Mouse (Mus musculus) thymus, adult 2 months (tissue): ENCODE results near the gene Tctex1d4.

Experiments used
- CTCF ChIP-seq: fragments of 200-500 bp; IDR thresholded peaks from 2 replicates; pipeline ENCODE4 v1.5.1; 2012; ENCODE audit warnings: mild to moderate bottlenecking, control low read depth, low read length, moderate library complexity, borderline replicate concordance; ENCODE audit not compliant: control insufficient read depth, poor library complexity, insufficient read depth; ENCODE audit errors: extremely low read depth
- POLR2A ChIP-seq: fragments of 200-500 bp; IDR thresholded peaks from 2 replicates; pipeline ENCODE4 v1.6.1; 2012; ENCODE audit warnings: mild to moderate bottlenecking, low read length, control low read depth, moderate library complexity; ENCODE audit not compliant: control insufficient read depth, poor library complexity, insufficient read depth; ENCODE audit errors: extremely low read depth

DNA sequence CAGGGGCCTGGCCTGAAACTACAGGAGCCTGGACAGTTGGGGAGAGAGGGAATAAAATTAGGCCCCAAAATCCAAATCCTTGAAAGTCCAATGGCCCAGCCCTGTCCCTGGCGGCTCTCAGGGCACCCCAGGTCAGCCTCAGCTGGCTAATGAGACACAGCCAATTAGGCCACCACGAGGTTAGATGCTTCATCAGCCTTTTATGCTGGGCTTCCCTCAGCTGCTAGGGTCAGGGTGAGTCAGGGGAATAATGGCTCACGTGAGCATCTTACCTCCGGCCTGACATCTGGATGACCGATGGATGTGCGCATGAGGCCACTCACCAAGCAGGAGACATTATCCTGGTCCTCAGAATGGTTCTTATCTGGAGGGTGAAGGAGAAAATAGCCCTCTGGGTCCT, 4.2 kb downstream of the Tctex1d4 start:
- TF ChIP-seq POLR2A (no peak), CTCF (no peak)
